Mouse (Mus musculus) colon, adult 2 months (tissue): ENCODE data around the gene Ncam1. TPM values are rescaled to one million over a fixed set of nuclear protein-coding genes. Genes with fewer than 3 reads are reported as not detected.

Experiments
- polyA plus RNA-seq: library from polyadenylated mRNA; depleted of rRNA; stranded (reverse); fragments of >200 nt; gene quantifications from 2 replicates; pipeline ENCODE4 v1.2.3, GENCODE M21; 2012; rRNA removed

Ncam1 gene
- 6.4 and 7.0 TPM in 2 replicates for polyA plus RNA-seq

DNA sequence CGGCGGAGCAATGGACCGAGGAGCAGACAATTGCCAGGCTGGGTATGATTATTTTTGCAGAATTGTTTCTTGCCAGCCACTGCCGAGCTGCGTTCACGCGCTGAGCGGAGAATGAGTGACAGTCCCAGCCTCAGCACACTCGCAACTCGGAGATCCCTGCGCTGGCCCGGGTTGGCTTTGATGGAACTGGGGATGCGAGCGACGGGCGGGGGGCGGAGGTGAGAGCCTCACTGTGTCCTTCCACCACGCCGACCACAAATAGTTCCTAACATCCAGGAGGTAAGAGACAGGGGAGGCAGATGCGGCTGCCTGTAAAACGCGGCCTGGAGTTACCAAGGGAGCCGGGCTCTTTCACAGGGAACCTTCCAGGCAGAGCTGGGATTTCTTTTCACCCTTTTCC lies at the start of gene Ncam1:
Ncam1 (minus strand) TSS at position 120 of the 400 bp plus-strand sequence.

DNA sequence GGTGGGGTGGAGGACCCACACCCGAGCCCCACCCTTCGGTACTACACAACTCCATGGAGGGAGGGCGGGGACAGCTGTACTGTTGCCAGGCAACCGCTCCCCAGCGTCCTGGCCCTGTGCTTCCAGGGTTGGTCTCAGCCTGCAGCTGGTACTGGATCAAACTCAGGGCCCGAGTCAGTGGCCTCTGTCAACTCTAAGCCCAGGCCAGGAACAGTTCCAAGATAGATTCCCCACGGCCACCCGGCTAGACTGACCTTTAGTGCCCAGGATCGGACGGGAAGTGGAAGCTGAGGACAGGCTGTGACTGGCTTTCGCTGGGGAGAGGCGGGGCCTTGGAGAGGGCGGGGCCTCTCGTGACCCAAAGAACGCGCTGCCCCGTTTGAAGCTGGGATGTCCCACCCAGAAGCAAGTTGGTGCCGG lies 312.8 kb downstream of the Ncam1 start, which contains the start of gene Ttc12:
Ttc12 (minus strand) TSS at position 334 of the 420 bp plus-strand sequence.

